Mouse (Mus musculus): ENCODE data around the gene Olfr830.
"Not testable (repeated sequence)": the region's sequence is repeated elsewhere in the genome, so short reads cannot be mapped to it uniquely, and the experiment has no call there.

Gene Olfr830

DNA sequence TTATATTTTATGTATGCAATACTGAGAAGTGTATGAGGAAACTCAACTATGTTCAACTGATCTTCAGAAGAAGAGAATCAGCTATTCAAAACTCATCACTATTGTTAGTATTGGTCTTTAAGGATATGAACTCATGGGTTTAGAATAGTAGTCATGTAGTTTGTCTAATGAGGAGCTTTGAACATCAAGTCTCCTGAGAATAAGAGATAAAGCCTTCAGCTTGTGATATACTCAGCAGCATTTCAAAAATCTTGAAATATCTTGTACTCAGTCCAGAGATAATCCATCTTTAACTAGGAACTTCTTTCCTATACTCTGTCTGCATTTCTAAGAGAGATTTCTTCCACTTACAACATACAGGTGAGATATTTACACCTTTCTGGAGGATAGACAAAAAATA, at the start of gene Olfr830:
TSS of gene Olfr830 (plus strand) at position 301 of the 400 bp plus-strand sequence.
- DNase-seq (ENCODE audit: low spot score) = no peak

- no peak for DNase-seq (ENCODE audit: low spot score)
These were observed 19.9 kb upstream of the Olfr830 start, which contains the start of gene Olfr829 for GRCm38 (mm10) chr9:18854633-18855032. Gene Olfr829, plus strand, starts transcription at chr9:18854933.

DNA sequence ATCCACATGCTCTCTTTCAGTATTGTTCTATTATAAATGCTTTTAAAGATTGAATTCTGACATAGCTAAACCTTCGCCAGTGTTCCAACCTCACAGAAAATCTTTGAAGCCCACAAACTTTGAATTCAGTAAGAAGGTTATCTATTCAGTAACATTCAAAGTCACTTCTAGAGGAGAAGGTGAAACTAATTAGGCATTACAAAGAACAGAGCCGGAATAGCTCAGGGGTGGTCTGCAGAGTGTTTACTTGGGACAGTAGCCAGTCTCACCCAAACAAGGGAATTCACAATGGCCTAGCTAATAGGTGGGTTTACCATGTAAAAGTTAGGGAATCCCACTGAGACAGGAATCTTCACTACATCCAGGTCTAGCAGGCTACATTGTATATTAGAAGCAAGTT, 33.2 kb downstream of the Olfr830 start:
- not testable (repeated sequence) for DNase-seq (ENCODE audit: low spot score)

- not testable (repeated sequence) for DNase-seq (ENCODE audit: low spot score)
These were observed 53.4 kb downstream of the Olfr830 start for GRCm38 (mm10) chr9:18927921-18928320.

All from layer of hippocampus, adult 11-12 months (tissue).